Mouse (Mus musculus) midbrain, postnatal 0 days (tissue): ENCODE data around the gene Ptprh. TPM values are rescaled to one million over a fixed set of nuclear protein-coding genes. Genes with fewer than 3 reads are reported as not detected.

Source experiments
- ATAC-seq: fragments of 200-750 bp; cut with Nextera tagmentation; 2 replicates; pipeline ENCODE4 v1.8.0; 2017; ENCODE audit warnings: moderate number of reproducible peaks, mild to moderate bottlenecking, moderate TSS enrichment, moderate library complexity; ENCODE audit not compliant: low FRiP score
- DNase-seq: peaks from one replicate; pipeline ENCODE4 v3.0.0-alpha.2; 2015; ENCODE audit warnings: low spot score
- H3K27ac ChIP-seq: fragments of 300-500 bp; sonication (generic); 2 replicates; pipeline ENCODE4 v1.5.1; 2014; ENCODE audit warnings: low read depth, mild to moderate bottlenecking, low read length, mixed read lengths
- H3K27me3 ChIP-seq: fragments of 300-500 bp; sonication (generic); 2 replicates; pipeline ENCODE4 v1.6.1; 2014; ENCODE audit warnings: low read length, control low read depth, mixed read lengths; ENCODE audit not compliant: insufficient read depth
- H3K36me3 ChIP-seq: fragments of 300-500 bp; sonication (generic); 2 replicates; pipeline ENCODE4 v1.6.1; 2014; ENCODE audit warnings: low read length, control low read depth, mixed read lengths; ENCODE audit not compliant: insufficient read depth
- H3K4me1 ChIP-seq: fragments of 300-500 bp; sonication (generic); 2 replicates; pipeline ENCODE4 v1.6.1; 2014; ENCODE audit warnings: mild to moderate bottlenecking, control low read depth, antibody characterized with exemption, low read length, mixed read lengths; ENCODE audit not compliant: insufficient read depth
- H3K4me2 ChIP-seq: fragments of 300-500 bp; sonication (generic); 2 replicates; pipeline ENCODE4 v1.6.1; 2014; ENCODE audit warnings: low read depth, mild to moderate bottlenecking, low read length, mixed read lengths; ENCODE audit not compliant: poor library complexity, severe bottlenecking
- H3K4me3 ChIP-seq: fragments of 300-500 bp; sonication (generic); 2 replicates; pipeline ENCODE4 v1.5.1; 2014; ENCODE audit warnings: low read depth, mild to moderate bottlenecking, low read length, moderate library complexity
- H3K9ac ChIP-seq: fragments of 300-500 bp; sonication (generic); replicated peaks from 2 replicates; pipeline ENCODE4 v1.6.1; 2014; ENCODE audit warnings: mild to moderate bottlenecking, low read length, moderate library complexity, mixed read lengths; ENCODE audit not compliant: poor library complexity, severe bottlenecking
- H3K9me3 ChIP-seq: fragments of 300-500 bp; sonication (generic); 2 replicates; pipeline ENCODE4 v1.6.1; 2016; ENCODE audit warnings: low read length, control low read depth
- CTCF ChIP-seq: IDR thresholded peaks from 2 replicates; pipeline ENCODE4 v1.5.1; 2016; ENCODE audit warnings: antibody characterized with exemption, mild to moderate bottlenecking
- WGBS: fragments of 180-500 bp; shearing (Covaris S2); extraction: QIAGEN DNeasy Blood & Tissue Kit; methylation state at CpG from one replicate; pipeline ENCODE4 v1.1.7; 2014; 5-methylcytosine and 5-hydroxymethylcytosine counted together
- polyA plus RNA-seq: library from polyadenylated mRNA; unstranded; fragments of >200 nt; fragmentation: Nextera tagmentation; extraction: Ambion mirVana; gene quantifications from 2 replicates; pipeline ENCODE4 v1.2.1, GENCODE M21; 2015
- total RNA-seq: library from RNA; depleted of rRNA; stranded (reverse); fragments of >200 nt; gene quantifications from 2 replicates; pipeline ENCODE4 v1.2.3, GENCODE M21; 2014; rRNA removed

The Ptprh gene
- total RNA-seq = 2.4 and 3.6 TPM in 2 replicates
- polyA plus RNA-seq = 1.1 and 1.3 TPM in 2 replicates

DNA sequence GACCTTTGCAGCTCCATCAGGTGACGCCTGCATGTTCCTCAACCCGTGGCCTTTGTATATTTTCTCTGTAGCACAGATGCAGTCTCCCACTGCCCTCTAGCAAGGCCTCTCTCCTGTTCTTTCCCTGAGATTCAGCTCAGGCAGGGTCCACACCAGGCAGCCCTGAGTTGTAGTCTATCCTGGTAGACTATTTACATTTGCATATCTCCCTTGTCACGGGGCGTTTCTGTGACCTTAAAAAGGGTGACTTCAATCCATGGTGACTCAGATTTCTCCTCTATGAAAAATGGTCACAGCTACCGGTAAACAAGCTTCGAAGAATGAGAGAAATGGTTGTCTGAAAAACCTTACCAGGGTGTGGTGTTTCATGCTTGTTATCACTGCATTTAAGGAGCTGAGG, at the start of gene Ptprh:
Ptprh (minus strand) TSS at position 169 of the 400 bp plus-strand sequence.
- Histone ChIP-seq H3K27me3 (no peaks in the 10 kb centered on the region), H3K4me2 (no peak within 1 kb of the TSS), H3K36me3 (no peaks in the 10 kb centered on the region), H3K4me1 (no peaks in the 10 kb centered on the region), H3K9ac (no peak within 1 kb of the TSS), H3K4me3 (no peak within 1 kb of the TSS), H3K27ac (no peak within 1 kb of the TSS), H3K9me3 (0 out of 2 replicates have a peak, but pooled peaks cover 6% of the 10 kb centered on the region)
- DNase-seq (no peak), ATAC-seq (no peak)
- WGBS = 83% methylated on average over 6 of the region's 6 CpGs
- TF ChIP-seq CTCF = no peak

GRCm38 (mm10) chr7:4653351-4653750, 49.5 kb upstream of the Ptprh start:
- H3K27me3 ChIP-seq = no peaks in the 10 kb centered on the region
- no peak overlapping the region for H3K4me3 ChIP-seq
- no peak overlapping the region for H3K27ac ChIP-seq
- ATAC-seq = no peak
- TF ChIP-seq CTCF = no peak
- H3K4me2 ChIP-seq = no peak overlapping the region
- WGBS = 85% methylated on average over 5 of the region's 5 CpGs
- no peak overlapping the region for H3K9ac ChIP-seq
- H3K36me3 ChIP-seq = peaks cover 11% of the 10 kb centered on the region; the same call in 1 of the 2 replicates
- DNase-seq = no peak
- peaks cover 15% of the 10 kb centered on the region for H3K4me1 ChIP-seq
- no peaks in the 10 kb centered on the region for H3K9me3 ChIP-seq

GRCm38 (mm10) chr7:4652726-4653125, 48.9 kb upstream of the Ptprh start:
- H3K4me2 ChIP-seq = no peak overlapping the region

GRCm38 (mm10) chr7:4651581-4651980, 47.7 kb upstream of the Ptprh start:
- WGBS = 79% methylated on average over 8 of the region's 8 CpGs
- H3K4me2 ChIP-seq = no peak overlapping the region
- no peaks in the 10 kb centered on the region for H3K27me3 ChIP-seq
- DNase-seq (no peak), ATAC-seq (no peak)
- no peak for TF ChIP-seq CTCF
- no peak overlapping the region for H3K27ac ChIP-seq
- H3K4me1 ChIP-seq = peaks cover 3% of the 10 kb centered on the region; the same call in 1 of the 2 replicates
- H3K4me3 ChIP-seq = no peak overlapping the region
- H3K9me3 ChIP-seq = no peaks in the 10 kb centered on the region
- peaks cover 11% of the 10 kb centered on the region; the same call in 1 of the 2 replicates for H3K36me3 ChIP-seq
- no peak overlapping the region for H3K9ac ChIP-seq

More at GRCm38 (mm10) chr7:4652726-4653125, 48.9 kb upstream of the Ptprh start:
- no peak overlapping the region for H3K9ac ChIP-seq
- TF ChIP-seq CTCF = no peak
- peaks cover 13% of the 10 kb centered on the region for H3K4me1 ChIP-seq
- ATAC-seq (no peak), DNase-seq (no peak)
- no peaks in the 10 kb centered on the region for H3K9me3 ChIP-seq
- no peaks in the 10 kb centered on the region for H3K27me3 ChIP-seq
- H3K36me3 ChIP-seq = peaks cover 11% of the 10 kb centered on the region; the same call in 1 of the 2 replicates
- no peak overlapping the region for H3K4me3 ChIP-seq
- 95% methylated on average over 5 of the region's 5 CpGs for WGBS
- H3K27ac ChIP-seq = no peak overlapping the region

DNA sequence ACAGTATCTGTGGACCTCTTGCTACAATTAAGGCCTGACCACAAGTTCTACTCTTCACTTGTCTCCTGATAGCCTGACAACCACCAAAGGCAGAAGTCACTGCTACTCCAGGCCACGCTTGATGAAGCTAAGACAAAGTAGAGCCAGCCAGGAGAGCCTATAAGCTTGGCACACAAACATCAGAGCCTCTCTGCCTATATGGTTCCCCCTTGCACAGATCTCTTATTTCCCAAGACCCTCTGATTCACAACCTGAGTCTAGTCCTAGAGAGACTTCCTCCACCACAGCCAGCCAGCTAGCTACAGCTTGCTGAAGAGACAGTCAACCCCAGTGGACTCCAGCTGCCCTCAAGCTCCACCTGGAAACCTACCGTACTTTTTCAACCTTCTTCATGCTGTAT, 44.2 kb upstream of the Ptprh start:
- 89% methylated on average over 2 of the region's 2 CpGs for whole genome bisulfite sequencing

DNA sequence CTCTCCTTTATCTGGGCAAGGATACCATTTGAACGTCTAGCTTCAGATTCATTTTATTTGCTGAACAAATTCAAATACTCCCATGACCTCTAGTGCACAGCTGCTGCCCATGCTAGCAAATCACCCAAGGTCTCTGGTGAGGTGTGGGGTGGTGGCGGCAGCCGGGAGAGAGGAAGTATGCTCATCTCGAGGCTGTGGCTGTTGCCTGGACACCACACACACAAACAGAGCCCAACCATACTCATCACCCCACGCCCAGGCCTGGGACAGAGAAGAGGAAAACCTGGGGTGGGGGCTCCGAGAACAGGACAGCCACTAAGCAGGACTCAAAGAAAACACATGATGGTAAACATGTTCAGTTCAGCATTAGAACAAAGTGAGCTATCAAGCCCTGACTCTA, 43.5 kb upstream of the Ptprh start:
- DNase-seq (no peak), ATAC-seq (no peak)
- Histone ChIP-seq H3K4me2 (no peak overlapping the region), H3K4me3 (no peak overlapping the region), H3K36me3 (peaks cover 32% of the 10 kb centered on the region), H3K27me3 (no peaks in the 10 kb centered on the region), H3K9me3 (no peaks in the 10 kb centered on the region), H3K4me1 (no peaks in the 10 kb centered on the region), H3K27ac (no peak overlapping the region), H3K9ac (no peak overlapping the region)
- WGBS = 80% methylated on average over 6 of the region's 6 CpGs
- no peak for TF ChIP-seq CTCF

More for the DNA sequence above, 44.2 kb upstream of the Ptprh start:
- no peaks in the 10 kb centered on the region for H3K27me3 ChIP-seq
- no peak for TF ChIP-seq CTCF
- H3K36me3 ChIP-seq = peaks cover 32% of the 10 kb centered on the region
- H3K9me3 ChIP-seq = no peaks in the 10 kb centered on the region
- H3K9ac ChIP-seq = no peak overlapping the region
- no peak overlapping the region for H3K4me2 ChIP-seq
- no peak for DNase-seq
- H3K27ac ChIP-seq = no peak overlapping the region
- ATAC-seq = no peak
- H3K4me1 ChIP-seq = no peaks in the 10 kb centered on the region
- H3K4me3 ChIP-seq = no peak overlapping the region
